Mouse (Mus musculus) G1E (cell line): ENCODE results near the gene Gipr. TPM values are rescaled to one million over a fixed set of nuclear protein-coding genes. Genes with fewer than 3 reads are reported as not detected.

Experiments used
- ATAC-seq: 2 replicates; pipeline ENCODE4 v1.8.0; 2016; ENCODE audit warnings: mild to moderate bottlenecking; ENCODE audit not compliant: insufficient number of reproducible peaks, poor library complexity, low FRiP score, severe bottlenecking; ENCODE audit errors: extremely low read depth
- DNase-seq: peaks from one replicate; pipeline ENCODE4 v3.0.0; 2012; ENCODE audit warnings: low spot score
- H3K27me3 ChIP-seq: 2 replicates; pipeline ENCODE4 v1.6.1; 2012; ENCODE audit warnings: mild to moderate bottlenecking, low read length, inconsistent platforms; ENCODE audit not compliant: insufficient read depth
- H3K36me3 ChIP-seq: replicated peaks from 2 replicates; pipeline ENCODE3; 2012; ENCODE audit warnings: mild to moderate bottlenecking, inconsistent platforms
- H3K4me1 ChIP-seq: 2 replicates; pipeline ENCODE4 v1.6.1; 2012; ENCODE audit warnings: low read depth, low read length, inconsistent platforms, mixed read lengths; ENCODE audit not compliant: insufficient read depth
- H3K4me3 ChIP-seq: 2 replicates; pipeline ENCODE4 v1.5.1; 2012; ENCODE audit warnings: low read depth, mild to moderate bottlenecking, inconsistent platforms, low read length, moderate library complexity, mixed read lengths
- H3K9me3 ChIP-seq: replicated peaks from 2 replicates; pipeline ENCODE4 v1.6.1; 2012; ENCODE audit warnings: inconsistent platforms
- CTCF ChIP-seq: IDR thresholded peaks from 2 replicates; pipeline ENCODE4 v1.5.1; 2012; ENCODE audit warnings: low read depth, low read length, inconsistent platforms, mixed read lengths
- GATA1 ChIP-seq: IDR thresholded peaks from 2 replicates; pipeline ENCODE4 v1.6.1; 2012; ENCODE audit warnings: borderline replicate concordance, low read length, inconsistent platforms, mixed read lengths
- GATA2 ChIP-seq: IDR thresholded peaks from 2 replicates; pipeline ENCODE4 v1.6.1; 2012; ENCODE audit warnings: low read depth, low read length, inconsistent platforms, borderline replicate concordance
- POLR2AphosphoS5 ChIP-seq: IDR thresholded peaks from 2 replicates; pipeline ENCODE4 v1.6.1; 2012; ENCODE audit warnings: low read depth, low read length, inconsistent platforms; ENCODE audit not compliant: insufficient replicate concordance
- TAL1 ChIP-seq: conservative IDR thresholded peaks from 2 replicates; pipeline ENCODE4 v1.6.1; 2012; ENCODE audit warnings: low read depth, low read length, inconsistent platforms, mixed read lengths
- polyA plus RNA-seq: library from polyadenylated mRNA; stranded (reverse); fragments of >175 nt; gene quantifications from 2 replicates; pipeline ENCODE4 v1.2.3, GENCODE M21; 2012
- total RNA-seq, 2 experiments: library from RNA; stranded (forward) in 1 of 2; stranded (reverse) in 1 of 2; fragments of 200-1000 nt in 1 of 2; fragments of >200 nt in 1 of 2; fragmentation: Nextera tagmentation in 1 of 2; gene quantifications; 2 replicates each; pipeline ENCODE4 v1.2.3; 2014 to 2017

Gene Gipr
- total and polyA plus RNA-seq, 3 experiments: 6.5 to 10.7 (median 7.1) TPM

DNA sequence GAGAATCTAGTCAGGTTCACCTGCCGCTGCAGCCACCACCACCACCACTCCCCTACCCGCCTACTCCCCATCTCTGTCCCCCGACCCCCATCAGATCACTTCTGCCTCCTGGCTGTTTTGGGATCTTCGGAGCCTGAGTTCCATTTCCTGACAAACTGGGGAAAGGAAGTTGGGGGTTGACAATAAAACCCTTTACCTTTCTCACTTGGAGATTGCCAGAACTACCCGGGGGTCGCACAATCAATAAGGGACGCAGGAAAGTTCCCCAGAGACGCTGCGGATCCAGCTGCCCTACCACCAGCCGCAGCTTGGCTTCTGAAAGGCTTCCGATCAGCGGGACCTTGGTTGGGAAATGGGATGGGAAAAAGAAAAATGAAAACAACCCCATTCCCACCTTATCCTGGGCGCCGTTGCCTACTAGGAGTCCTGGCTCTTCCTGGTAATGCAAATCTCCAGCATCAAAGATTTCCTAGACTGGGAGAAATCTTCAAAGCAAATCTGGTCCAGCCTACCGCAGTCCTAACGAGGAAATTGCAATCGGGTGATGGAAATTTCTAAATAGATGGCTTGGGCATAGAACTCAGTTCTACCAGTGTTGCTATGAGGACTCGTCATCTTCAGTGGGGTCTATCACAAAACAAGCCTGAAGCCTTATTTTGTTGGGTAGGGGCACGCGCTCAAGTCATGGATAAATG, 17.6 kb downstream of the Gipr start:
- peaks cover 44% of the 10 kb centered on the region for H3K4me1 ChIP-seq
- ATAC-seq (no peak), DNase-seq (no peak)
- TF ChIP-seq POLR2AphosphoS5: no peak
- no peak for TF ChIP-seq GATA2
- TF ChIP-seq CTCF: no peak
- no peak for TF ChIP-seq GATA1
- TF ChIP-seq TAL1: no peak
- peaks cover 67% of the 10 kb centered on the region for H3K36me3 ChIP-seq
- no peaks in the 10 kb centered on the region for H3K9me3 ChIP-seq
- peak overlapping the region; percentile 78 for H3K4me3 ChIP-seq
- H3K27me3 ChIP-seq: no peaks in the 10 kb centered on the region

DNA sequence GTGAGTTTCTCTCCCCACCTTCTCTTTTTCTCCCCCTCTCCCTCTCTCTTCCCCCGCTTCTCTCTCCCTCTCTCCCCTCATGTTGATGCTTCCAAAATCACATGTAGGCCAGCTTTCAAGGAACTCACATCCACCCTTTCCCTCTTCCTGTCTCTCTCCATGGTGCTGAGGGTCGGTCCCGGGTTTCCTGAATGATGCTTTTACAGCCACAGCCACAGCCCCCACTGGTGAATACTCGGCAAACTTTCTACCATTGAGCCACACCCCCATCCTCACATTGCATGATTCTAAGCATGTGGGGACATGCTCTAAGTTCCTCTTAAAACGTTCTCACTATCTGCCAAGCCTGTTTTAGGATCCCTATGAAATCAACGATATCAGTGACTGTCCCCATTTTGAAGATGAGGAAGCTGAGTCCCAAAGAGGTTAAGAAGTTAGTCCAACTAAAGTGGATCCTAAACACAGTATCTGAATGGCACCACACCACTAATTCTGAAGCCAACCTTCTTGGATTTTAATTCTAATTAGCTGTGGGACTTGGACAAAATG, 18.4 kb downstream of the Gipr start:
- TF ChIP-seq GATA1 (no peak), GATA2 (no peak), POLR2AphosphoS5 (no peak), TAL1 (no peak), CTCF (no peak)
- H3K36me3 ChIP-seq: peaks cover 67% of the 10 kb centered on the region
- no peak overlapping the region for H3K4me3 ChIP-seq
- no peaks in the 10 kb centered on the region for H3K27me3 ChIP-seq
- no peaks in the 10 kb centered on the region for H3K9me3 ChIP-seq
- peaks cover 44% of the 10 kb centered on the region for H3K4me1 ChIP-seq
- ATAC-seq: no peak
- no peak for DNase-seq

DNA sequence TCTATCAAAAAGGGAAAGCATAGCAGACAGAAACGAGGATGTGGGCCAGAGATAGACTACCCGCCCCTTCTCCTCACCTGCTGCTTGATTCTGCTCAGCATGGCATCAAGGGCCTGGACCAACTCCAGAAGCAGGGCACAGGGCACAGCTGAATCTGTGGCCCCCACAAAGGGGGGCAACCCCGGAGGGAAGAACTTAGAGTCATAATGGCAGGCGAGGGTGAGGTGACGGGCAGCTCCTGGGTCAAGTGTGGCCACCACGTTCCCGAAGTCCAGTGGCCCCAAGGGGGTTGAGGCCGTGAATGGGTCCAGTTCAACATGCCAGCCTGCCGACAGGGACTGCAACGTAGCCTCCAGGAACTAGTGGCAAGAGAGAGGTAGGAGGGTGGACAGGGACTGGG, 19.1 kb downstream of the Gipr start:
- no peaks in the 10 kb centered on the region for H3K9me3 ChIP-seq
- ATAC-seq (no peak), DNase-seq (no peak)
- TF ChIP-seq CTCF (no peak), GATA2 (no peak), POLR2AphosphoS5 (no peak), TAL1 (no peak), GATA1 (no peak)
- H3K36me3 ChIP-seq: peaks cover 66% of the 10 kb centered on the region
- no peaks in the 10 kb centered on the region for H3K27me3 ChIP-seq
- no peak overlapping the region; the same call in 1 of the 2 replicates for H3K4me3 ChIP-seq
- H3K4me1 ChIP-seq: peaks cover 39% of the 10 kb centered on the region

- Histone ChIP-seq H3K9me3 (no peaks in the 10 kb centered on the region), H3K4me1 (peaks cover 10% of the 10 kb centered on the region), H3K4me3 (no peak overlapping the region), H3K36me3 (peaks cover 91% of the 10 kb centered on the region), H3K27me3 (no peaks in the 10 kb centered on the region)
- ATAC-seq (no peak), DNase-seq (no peak)
- TF ChIP-seq GATA2: no peak
- TF ChIP-seq POLR2AphosphoS5: no peak
- TF ChIP-seq CTCF: no peak
- TF ChIP-seq GATA1: no peak
- TF ChIP-seq TAL1: no peak
Observed at GRCm38 (mm10) chr7:19137380-19137779, 28.5 kb downstream of the Gipr start.

- H3K36me3 ChIP-seq: peaks cover 88% of the 10 kb centered on the region
- ATAC-seq: no peak
- no peak for DNase-seq
- no peaks in the 10 kb centered on the region for H3K9me3 ChIP-seq
- H3K4me3 ChIP-seq: no peak overlapping the region
- H3K4me1 ChIP-seq: peaks cover 13% of the 10 kb centered on the region
- TF ChIP-seq GATA2: no peak
- no peak for TF ChIP-seq POLR2AphosphoS5
- no peak for TF ChIP-seq TAL1
- TF ChIP-seq GATA1: no peak
- no peak for TF ChIP-seq CTCF
- H3K27me3 ChIP-seq: no peaks in the 10 kb centered on the region
Observed at GRCm38 (mm10) chr7:19136673-19137334, 29.1 kb downstream of the Gipr start.

DNA sequence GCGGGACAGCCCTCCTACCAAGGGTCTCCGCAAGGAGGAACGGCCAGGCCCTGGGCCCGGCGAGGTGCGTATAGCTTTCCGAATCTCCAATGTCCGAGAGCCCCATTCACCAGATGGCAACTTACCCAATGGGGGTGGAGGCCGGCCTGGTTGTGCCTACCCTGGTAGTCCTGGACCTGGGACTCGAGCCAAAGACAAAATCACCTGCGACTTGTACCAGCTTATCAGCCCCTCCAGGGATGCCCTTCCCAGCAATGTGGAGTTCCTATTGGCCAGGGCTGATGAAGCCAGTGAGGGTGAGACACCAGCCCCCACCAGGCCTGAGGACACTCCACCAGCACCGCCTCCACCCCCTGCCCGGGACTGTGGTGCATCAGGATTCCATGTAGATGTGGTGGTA, 29.8 kb downstream of the Gipr start:
- ATAC-seq (no peak), DNase-seq (no peak)
- TF ChIP-seq POLR2AphosphoS5: no peak
- no peak for TF ChIP-seq TAL1
- TF ChIP-seq CTCF: no peak
- no peak for TF ChIP-seq GATA2
- no peak for TF ChIP-seq GATA1
- no peak overlapping the region for H3K4me3 ChIP-seq
- peaks cover 84% of the 10 kb centered on the region for H3K36me3 ChIP-seq
- H3K9me3 ChIP-seq: no peaks in the 10 kb centered on the region
- peaks cover 18% of the 10 kb centered on the region for H3K4me1 ChIP-seq
- H3K27me3 ChIP-seq: no peaks in the 10 kb centered on the region
